Mouse (Mus musculus): ENCODE measurements at regions not wholly inside any gene's neighbourhood (a gene's known extent, or its start where the extent isn't known, plus 50 kb on each side); places are given as distances from the start of the nearest gene placed in this dataset.

GRCm38 (mm10) chr12:45514459-45514858, 439.9 kb upstream of the Stxbp6 start:
- no peak overlapping the region for H3K27ac ChIP-seq (ENCODE audit: low read depth, low read length)
- no peaks in the 10 kb centered on the region for H3K4me1 ChIP-seq (replicated peaks; ENCODE audit: control insufficient read depth, insufficient read depth, low read length)
- H3K36me3 ChIP-seq (ENCODE audit: control insufficient read depth, insufficient read depth) = no peaks in the 10 kb centered on the region
- ATAC-seq = no peak
- 66% methylated on average over 3 of the region's 3 CpGs for WGBS
- no peaks in the 10 kb centered on the region for H3K9me3 ChIP-seq (ENCODE audit: control insufficient read depth)
- H3K4me3 ChIP-seq (ENCODE audit: low read depth, low read length) = no peak overlapping the region
- H3K9ac ChIP-seq (ENCODE audit: low read depth, low read length) = no peak overlapping the region
- no peak for TF ChIP-seq CTCF (IDR thresholded peaks at IDR 0.05; ENCODE audit: low read depth)
- H3K27me3 ChIP-seq (replicated peaks; ENCODE audit: control insufficient read depth, insufficient read depth, low read length) = no peaks in the 10 kb centered on the region
- H3K4me2 ChIP-seq (replicated peaks; ENCODE audit: low read depth) = no peak overlapping the region

GRCm38 (mm10) chr12:45507400-45507982, 433.0 kb upstream of the Stxbp6 start:
- no peak overlapping the region for H3K4me3 ChIP-seq (ENCODE audit: low read depth, low read length)
- no peak overlapping the region for H3K4me2 ChIP-seq (replicated peaks; ENCODE audit: low read depth)
- H3K9ac ChIP-seq (ENCODE audit: low read depth, low read length) = no peak overlapping the region
- no peaks in the 10 kb centered on the region for H3K36me3 ChIP-seq (ENCODE audit: control insufficient read depth, insufficient read depth)
- H3K27me3 ChIP-seq (replicated peaks; ENCODE audit: control insufficient read depth, insufficient read depth, low read length) = no peaks in the 10 kb centered on the region
- ATAC-seq = no peak
- H3K4me1 ChIP-seq (replicated peaks; ENCODE audit: control insufficient read depth, insufficient read depth, low read length) = no peaks in the 10 kb centered on the region
- WGBS = 38% methylated on average over 7 of the region's 7 CpGs
- no peaks in the 10 kb centered on the region for H3K9me3 ChIP-seq (ENCODE audit: control insufficient read depth)
- no peak for TF ChIP-seq CTCF (IDR thresholded peaks at IDR 0.05; ENCODE audit: low read depth)
- no peak overlapping the region for H3K27ac ChIP-seq (ENCODE audit: low read depth, low read length)

- H3K9me3 ChIP-seq (ENCODE audit: control insufficient read depth) = no peaks in the 10 kb centered on the region
- no peaks in the 10 kb centered on the region for H3K27me3 ChIP-seq (replicated peaks; ENCODE audit: control insufficient read depth, insufficient read depth, low read length)
- H3K4me2 ChIP-seq (replicated peaks; ENCODE audit: low read depth) = no peak overlapping the region
- no peak overlapping the region for H3K9ac ChIP-seq (ENCODE audit: low read depth, low read length)
- 67% methylated on average over 6 of the region's 6 CpGs for WGBS
- TF ChIP-seq CTCF (IDR thresholded peaks at IDR 0.05; ENCODE audit: low read depth) = no peak
- H3K27ac ChIP-seq (ENCODE audit: low read depth, low read length) = no peak overlapping the region
- ATAC-seq = no peak
- H3K4me3 ChIP-seq (ENCODE audit: low read depth, low read length) = no peak overlapping the region
- no peaks in the 10 kb centered on the region for H3K4me1 ChIP-seq (replicated peaks; ENCODE audit: control insufficient read depth, insufficient read depth, low read length)
- no peaks in the 10 kb centered on the region for H3K36me3 ChIP-seq (ENCODE audit: control insufficient read depth, insufficient read depth)
Measured at GRCm38 (mm10) chr12:45499834-45500233, 425.3 kb upstream of the Stxbp6 start.

DNA sequence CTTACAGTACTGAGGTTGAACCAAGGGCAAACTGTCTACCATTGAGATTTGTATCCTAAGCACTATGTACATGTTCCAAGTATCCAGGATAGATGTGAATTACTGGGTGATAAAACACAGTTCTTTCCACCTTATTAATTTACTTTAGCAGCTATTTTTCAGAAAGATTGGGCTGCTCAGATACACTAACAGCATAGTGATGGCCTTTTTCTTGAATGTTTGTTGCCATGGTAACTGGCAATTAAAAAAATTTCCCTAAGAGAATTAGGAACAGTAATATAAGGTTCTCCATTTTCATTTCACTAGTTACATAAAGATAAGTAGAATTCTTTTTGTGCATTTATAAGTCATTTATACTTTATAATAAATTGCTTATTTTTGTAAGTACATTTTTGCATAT, 423.7 kb upstream of the Stxbp6 start:
- no peaks in the 10 kb centered on the region for H3K27me3 ChIP-seq (replicated peaks; ENCODE audit: control insufficient read depth, insufficient read depth, low read length)
- H3K4me2 ChIP-seq (replicated peaks; ENCODE audit: low read depth) = no peak overlapping the region
- no peaks in the 10 kb centered on the region for H3K9me3 ChIP-seq (ENCODE audit: control insufficient read depth)
- ATAC-seq = no peak
- H3K27ac ChIP-seq (ENCODE audit: low read depth, low read length) = no peak overlapping the region
- H3K9ac ChIP-seq (ENCODE audit: low read depth, low read length) = no peak overlapping the region
- TF ChIP-seq CTCF (IDR thresholded peaks at IDR 0.05; ENCODE audit: low read depth) = no peak
- no peaks in the 10 kb centered on the region for H3K36me3 ChIP-seq (ENCODE audit: control insufficient read depth, insufficient read depth)
- H3K4me1 ChIP-seq (replicated peaks; ENCODE audit: control insufficient read depth, insufficient read depth, low read length) = no peaks in the 10 kb centered on the region
- H3K4me3 ChIP-seq (ENCODE audit: low read depth, low read length) = no peak overlapping the region

- ATAC-seq = no peak
- no peak for TF ChIP-seq CTCF (IDR thresholded peaks at IDR 0.05; ENCODE audit: low read depth)
- no peak overlapping the region for H3K27ac ChIP-seq (ENCODE audit: low read depth, low read length)
- no peaks in the 10 kb centered on the region for H3K27me3 ChIP-seq (replicated peaks; ENCODE audit: control insufficient read depth, insufficient read depth, low read length)
- H3K4me3 ChIP-seq (ENCODE audit: low read depth, low read length) = no peak overlapping the region
- H3K36me3 ChIP-seq (ENCODE audit: control insufficient read depth, insufficient read depth) = no peaks in the 10 kb centered on the region
- no peaks in the 10 kb centered on the region for H3K4me1 ChIP-seq (replicated peaks; ENCODE audit: control insufficient read depth, insufficient read depth, low read length)
- H3K9ac ChIP-seq (ENCODE audit: low read depth, low read length) = no peak overlapping the region
- WGBS = 58% methylated on average over 1 of the region's 1 CpGs
- H3K4me2 ChIP-seq (replicated peaks; ENCODE audit: low read depth) = no peak overlapping the region
- no peaks in the 10 kb centered on the region for H3K9me3 ChIP-seq (ENCODE audit: control insufficient read depth)
Measured at GRCm38 (mm10) chr12:45489029-45489428, 414.5 kb upstream of the Stxbp6 start.

DNA sequence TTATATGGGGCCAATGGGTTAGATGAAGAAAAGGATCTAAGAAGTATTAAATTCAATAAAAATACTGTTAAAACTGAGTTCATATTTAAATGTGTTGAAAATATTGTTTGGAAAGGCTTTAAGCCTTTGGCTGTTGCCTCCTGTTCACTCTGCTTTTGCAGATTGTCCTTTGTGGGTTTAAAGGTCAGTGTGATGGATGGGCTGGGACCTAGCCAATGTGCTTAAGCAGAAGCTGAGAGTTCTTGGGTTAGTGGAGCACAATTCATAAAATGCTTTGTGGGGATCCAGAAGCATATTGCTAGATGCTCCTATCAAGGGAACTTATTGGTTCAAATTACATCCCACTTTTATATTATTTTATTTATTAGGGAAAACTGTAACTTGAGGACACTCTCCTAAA, 402.4 kb upstream of the Stxbp6 start:
- Histone ChIP-seq H3K27me3 (replicated peaks; ENCODE audit: control insufficient read depth, insufficient read depth, low read length) (no peaks in the 10 kb centered on the region), H3K27ac (ENCODE audit: low read depth, low read length) (no peak overlapping the region), H3K9ac (ENCODE audit: low read depth, low read length) (no peak overlapping the region), H3K4me2 (replicated peaks; ENCODE audit: low read depth) (no peak overlapping the region), H3K4me3 (ENCODE audit: low read depth, low read length) (no peak overlapping the region), H3K4me1 (replicated peaks; ENCODE audit: control insufficient read depth, insufficient read depth, low read length) (no peaks in the 10 kb centered on the region), H3K36me3 (ENCODE audit: control insufficient read depth, insufficient read depth) (no peaks in the 10 kb centered on the region), H3K9me3 (ENCODE audit: control insufficient read depth) (no peaks in the 10 kb centered on the region)
- no peak for ATAC-seq
- TF ChIP-seq CTCF (IDR thresholded peaks at IDR 0.05; ENCODE audit: low read depth) = no peak

DNA sequence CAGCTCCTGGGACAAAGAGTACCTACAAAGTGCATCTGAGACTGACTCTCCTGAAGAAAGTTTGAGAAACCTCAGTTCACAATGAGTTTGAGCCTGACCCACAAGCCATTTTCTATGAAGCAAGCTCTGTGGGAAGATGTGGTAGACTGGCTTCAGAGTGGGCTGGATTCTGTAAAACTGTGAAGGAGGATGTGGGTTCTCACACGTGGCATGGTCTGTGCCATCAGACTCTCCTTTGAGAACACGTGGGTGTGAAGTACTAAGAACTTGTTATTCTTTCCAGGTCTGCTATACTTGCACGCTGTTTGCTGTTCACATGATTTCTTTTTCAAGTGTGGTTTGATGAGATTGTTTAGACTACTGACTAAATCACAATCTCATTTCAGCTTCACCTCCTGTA, 393.6 kb upstream of the Stxbp6 start:
- H3K4me1 ChIP-seq (replicated peaks; ENCODE audit: control insufficient read depth, insufficient read depth, low read length) = no peaks in the 10 kb centered on the region
- H3K36me3 ChIP-seq (ENCODE audit: control insufficient read depth, insufficient read depth) = no peaks in the 10 kb centered on the region
- H3K9me3 ChIP-seq (ENCODE audit: control insufficient read depth) = no peaks in the 10 kb centered on the region
- ATAC-seq = no peak
- no peak overlapping the region for H3K4me2 ChIP-seq (replicated peaks; ENCODE audit: low read depth)
- WGBS = 65% methylated on average over 3 of the region's 3 CpGs
- no peak overlapping the region for H3K4me3 ChIP-seq (ENCODE audit: low read depth, low read length)
- H3K27me3 ChIP-seq (replicated peaks; ENCODE audit: control insufficient read depth, insufficient read depth, low read length) = no peaks in the 10 kb centered on the region
- no peak overlapping the region for H3K9ac ChIP-seq (ENCODE audit: low read depth, low read length)
- H3K27ac ChIP-seq (ENCODE audit: low read depth, low read length) = no peak overlapping the region
- TF ChIP-seq CTCF (IDR thresholded peaks at IDR 0.05; ENCODE audit: low read depth) = no peak

Data from intestine, postnatal 0 days (tissue).